Mouse (Mus musculus) hindbrain, embryonic 10.5 days (tissue): ENCODE data around the gene Mknk2. TPM values are rescaled to one million over a fixed set of nuclear protein-coding genes. Genes with fewer than 3 reads are reported as not detected.

ENCODE experiments used
- DNase-seq: peaks from one replicate; pipeline ENCODE4 v3.0.0-alpha.2; 2017; ENCODE audit warnings: low spot score
- H3K27ac ChIP-seq: fragments of 300-500 bp; sonication (generic); 2 replicates; pipeline ENCODE4 v1.5.1; 2016; ENCODE audit warnings: mild to moderate bottlenecking, moderate library complexity
- H3K27me3 ChIP-seq: fragments of 300-500 bp; sonication (generic); 2 replicates; pipeline ENCODE4 v1.6.1; 2016; ENCODE audit warnings: mild to moderate bottlenecking; ENCODE audit not compliant: poor library complexity, insufficient read depth, severe bottlenecking
- H3K36me3 ChIP-seq: fragments of 300-500 bp; sonication (generic); 2 replicates; pipeline ENCODE4 v1.6.1; 2016; ENCODE audit warnings: mild to moderate bottlenecking, moderate library complexity
- H3K4me1 ChIP-seq: fragments of 300-500 bp; sonication (generic); replicated peaks from 2 replicates; pipeline ENCODE4 v1.6.1; 2016; ENCODE audit warnings: mild to moderate bottlenecking
- H3K4me3 ChIP-seq: fragments of 300-500 bp; sonication (generic); 2 replicates; pipeline ENCODE4 v1.5.1; 2016; ENCODE audit warnings: mild to moderate bottlenecking, moderate library complexity
- H3K9me3 ChIP-seq: fragments of 300-500 bp; sonication (generic); 2 replicates; pipeline ENCODE4 v1.6.1; 2016; ENCODE audit warnings: mild to moderate bottlenecking, moderate library complexity
- WGBS: fragments of 180-500 bp; shearing (Covaris S2); methylation state at CpG from one replicate; pipeline ENCODE4 v1.1.7; 2016; 5-methylcytosine and 5-hydroxymethylcytosine counted together
- polyA plus RNA-seq: library from polyadenylated mRNA; unstranded; fragments of >200 nt; fragmentation: Nextera tagmentation; extraction: Ambion mirVana; gene quantifications from 2 replicates; pipeline ENCODE4 v1.2.1, GENCODE M21; 2016

The Mknk2 gene
- polyA plus RNA-seq, 1 experiment from 2014 or later: 93.2 TPM

- WGBS: 88% methylated on average over 9 of the region's 9 CpGs
- peaks cover 55% of the 10 kb centered on the region for H3K4me1 ChIP-seq
- no peaks in the 10 kb centered on the region for H3K27me3 ChIP-seq
- H3K27ac ChIP-seq: peak overlapping the region; percentile 35
- H3K4me3 ChIP-seq: no peak overlapping the region
- H3K9me3 ChIP-seq: no peaks in the 10 kb centered on the region
- DNase-seq: no peak
- peaks cover 41% of the 10 kb centered on the region for H3K36me3 ChIP-seq
Observed at GRCm38 (mm10) chr10:80697812-80698211, 19.9 kb upstream of the Mknk2 start.

GRCm38 (mm10) chr10:80697393-80697787 lies 19.5 kb upstream of the Mknk2 start:
- Histone ChIP-seq H3K4me1 (peaks cover 50% of the 10 kb centered on the region), H3K27me3 (no peaks in the 10 kb centered on the region), H3K27ac (no peak overlapping the region), H3K4me3 (no peak overlapping the region), H3K36me3 (peaks cover 43% of the 10 kb centered on the region), H3K9me3 (no peaks in the 10 kb centered on the region)
- WGBS: 93% methylated on average over 8 of the region's 8 CpGs
- no peak for DNase-seq

GRCm38 (mm10) chr10:80696502-80697392 lies 18.8 kb upstream of the Mknk2 start:
- peaks cover 48% of the 10 kb centered on the region for H3K4me1 ChIP-seq
- DNase-seq: no peak
- peaks cover 47% of the 10 kb centered on the region for H3K36me3 ChIP-seq
- H3K27me3 ChIP-seq: no peaks in the 10 kb centered on the region
- H3K9me3 ChIP-seq: no peaks in the 10 kb centered on the region
- WGBS: 80% methylated on average over 12 of the region's 12 CpGs
- no peak overlapping the region for H3K4me3 ChIP-seq
- peak overlapping the region; percentile 62 for H3K27ac ChIP-seq

GRCm38 (mm10) chr10:80695801-80696501 lies 18.0 kb upstream of the Mknk2 start:
- DNase-seq: no peak
- 77% methylated on average over 10 of the region's 10 CpGs for WGBS
- no peaks in the 10 kb centered on the region for H3K27me3 ChIP-seq
- H3K4me1 ChIP-seq: peaks cover 40% of the 10 kb centered on the region
- H3K9me3 ChIP-seq: no peaks in the 10 kb centered on the region
- peak overlapping the region; percentile 16; the same call in 1 of the 2 replicates for H3K27ac ChIP-seq
- peaks cover 55% of the 10 kb centered on the region for H3K36me3 ChIP-seq
- no peak overlapping the region for H3K4me3 ChIP-seq

GRCm38 (mm10) chr10:80695186-80695585 lies 17.3 kb upstream of the Mknk2 start:
- 90% methylated on average over 2 of the region's 2 CpGs for WGBS
- no peak for DNase-seq

DNA sequence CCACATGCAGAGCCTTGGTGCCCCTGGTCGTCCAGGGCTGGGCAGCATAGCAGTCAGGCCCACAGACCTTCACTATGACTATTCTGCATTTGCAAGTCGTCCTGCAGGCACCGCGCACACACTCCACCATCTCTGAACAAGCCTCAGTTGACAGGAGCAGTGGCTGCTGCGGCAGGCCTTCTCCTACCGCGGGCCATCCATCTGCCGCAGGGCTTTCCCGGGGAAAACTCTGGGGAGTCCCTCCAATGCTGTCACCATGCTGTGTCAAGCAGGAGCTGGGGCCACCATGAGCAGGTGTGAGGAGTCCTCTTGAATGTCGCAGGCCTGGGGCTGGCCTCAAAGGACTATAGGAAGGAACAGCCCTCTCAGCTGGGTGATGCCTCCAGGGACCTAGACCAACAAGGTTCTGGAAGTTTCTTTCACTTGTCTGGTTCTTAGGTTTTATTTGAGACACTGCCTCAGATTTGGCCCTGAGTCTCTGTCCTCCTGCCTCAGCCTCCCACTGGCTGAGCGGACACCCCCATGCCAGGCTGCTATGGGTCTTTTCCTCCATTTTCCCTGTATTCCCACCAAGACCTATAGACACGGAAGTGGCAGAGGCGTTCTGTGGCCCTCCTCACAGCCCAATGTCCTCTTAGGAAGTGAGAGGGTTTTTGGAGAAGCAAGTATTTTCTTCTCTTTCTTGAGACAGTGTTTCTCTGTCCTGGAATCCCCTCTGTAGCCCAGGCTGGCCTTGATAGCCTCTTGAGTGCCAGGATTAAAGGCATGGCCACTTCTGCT lies 16.4 kb upstream of the Mknk2 start:
- Histone ChIP-seq H3K9me3 (no peaks in the 10 kb centered on the region), H3K27me3 (no peaks in the 10 kb centered on the region), H3K4me3 (no peak overlapping the region), H3K27ac (peak overlapping the region; percentile 64; the same call in 1 of the 2 replicates), H3K36me3 (peaks cover 71% of the 10 kb centered on the region), H3K4me1 (peaks cover 27% of the 10 kb centered on the region; the same call in 1 of the 2 replicates)
- no peak for DNase-seq
- WGBS: 87% methylated on average over 13 of the region's 13 CpGs

More at GRCm38 (mm10) chr10:80695186-80695585, 17.3 kb upstream of the Mknk2 start:
- H3K36me3 ChIP-seq: peaks cover 62% of the 10 kb centered on the region
- H3K4me3 ChIP-seq: no peak overlapping the region
- H3K9me3 ChIP-seq: no peaks in the 10 kb centered on the region
- no peaks in the 10 kb centered on the region for H3K27me3 ChIP-seq
- H3K27ac ChIP-seq: peak overlapping the region; percentile 64; the same call in 1 of the 2 replicates
- H3K4me1 ChIP-seq: peaks cover 32% of the 10 kb centered on the region

GRCm38 (mm10) chr10:80693401-80694045 lies 15.6 kb upstream of the Mknk2 start:
- Histone ChIP-seq H3K9me3 (no peaks in the 10 kb centered on the region), H3K27ac (no peak overlapping the region), H3K4me1 (peaks cover 23% of the 10 kb centered on the region; the same call in 1 of the 2 replicates), H3K4me3 (no peak overlapping the region; the same call in 1 of the 2 replicates), H3K36me3 (peaks cover 78% of the 10 kb centered on the region), H3K27me3 (no peaks in the 10 kb centered on the region)
- DNase-seq: no peak
- WGBS: 93% methylated on average over 12 of the region's 12 CpGs

GRCm38 (mm10) chr10:80692249-80693165 lies 14.6 kb upstream of the Mknk2 start:
- H3K4me3 ChIP-seq: no peak overlapping the region
- DNase-seq: no peak
- no peaks in the 10 kb centered on the region for H3K9me3 ChIP-seq
- H3K27ac ChIP-seq: no peak overlapping the region
- 84% methylated on average over 14 of the region's 14 CpGs for WGBS
- peaks cover 16% of the 10 kb centered on the region; the same call in 1 of the 2 replicates for H3K4me1 ChIP-seq
- H3K36me3 ChIP-seq: peaks cover 78% of the 10 kb centered on the region
- no peaks in the 10 kb centered on the region for H3K27me3 ChIP-seq

DNA sequence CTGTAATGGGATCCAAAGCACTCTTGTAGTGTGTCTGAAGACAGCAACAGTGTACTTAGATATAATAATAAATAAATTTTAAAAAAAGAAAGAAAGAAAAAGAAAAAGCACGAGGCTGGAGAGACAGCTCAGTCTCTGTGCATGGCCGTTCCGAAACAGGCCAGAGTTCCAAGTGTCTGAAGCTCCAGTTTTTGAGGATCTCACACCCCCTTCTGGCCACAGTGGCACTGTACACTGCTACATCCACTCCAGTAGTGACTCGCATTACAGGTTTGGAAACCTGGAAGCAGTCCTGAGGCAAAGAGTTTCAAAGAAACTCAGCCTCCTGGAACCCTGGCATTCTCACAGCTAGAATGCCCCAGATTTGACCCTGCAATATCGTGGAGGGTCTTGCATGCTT lies 9.9 kb upstream of the Mknk2 start:
- Histone ChIP-seq H3K4me1 (no peaks in the 10 kb centered on the region), H3K27ac (no peak overlapping the region), H3K4me3 (no peak overlapping the region), H3K36me3 (peaks cover 90% of the 10 kb centered on the region), H3K27me3 (no peaks in the 10 kb centered on the region), H3K9me3 (no peaks in the 10 kb centered on the region)
- peak; percentile 51 for DNase-seq
- WGBS: 56% methylated on average over 5 of the region's 5 CpGs

DNA sequence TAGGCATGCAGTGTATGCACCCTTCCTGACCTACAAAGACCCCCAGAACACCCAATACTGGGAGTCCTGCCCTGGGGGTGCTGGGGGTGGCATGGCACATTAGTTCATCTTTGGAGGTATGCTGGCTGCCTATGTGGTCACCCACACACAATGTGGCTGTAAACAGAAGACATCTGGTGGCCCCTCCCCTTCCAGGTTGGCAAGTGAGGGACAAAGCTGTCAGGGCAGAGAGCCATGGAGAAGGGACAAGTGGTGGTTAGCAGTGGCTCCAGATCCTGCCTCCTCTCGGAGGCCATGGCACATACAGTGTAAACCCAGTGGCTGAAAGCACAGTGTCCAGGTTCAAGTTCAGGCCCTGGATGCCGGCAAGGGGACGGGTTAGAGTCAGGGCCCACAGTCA lies 8.7 kb upstream of the Mknk2 start:
- DNase-seq: no peak
- H3K27ac ChIP-seq: no peak overlapping the region
- no peaks in the 10 kb centered on the region for H3K27me3 ChIP-seq
- no peaks in the 10 kb centered on the region for H3K9me3 ChIP-seq
- H3K36me3 ChIP-seq: peaks cover 82% of the 10 kb centered on the region
- no peaks in the 10 kb centered on the region for H3K4me1 ChIP-seq
- no peak overlapping the region for H3K4me3 ChIP-seq
- 95% methylated on average over 3 of the region's 3 CpGs for WGBS

DNA sequence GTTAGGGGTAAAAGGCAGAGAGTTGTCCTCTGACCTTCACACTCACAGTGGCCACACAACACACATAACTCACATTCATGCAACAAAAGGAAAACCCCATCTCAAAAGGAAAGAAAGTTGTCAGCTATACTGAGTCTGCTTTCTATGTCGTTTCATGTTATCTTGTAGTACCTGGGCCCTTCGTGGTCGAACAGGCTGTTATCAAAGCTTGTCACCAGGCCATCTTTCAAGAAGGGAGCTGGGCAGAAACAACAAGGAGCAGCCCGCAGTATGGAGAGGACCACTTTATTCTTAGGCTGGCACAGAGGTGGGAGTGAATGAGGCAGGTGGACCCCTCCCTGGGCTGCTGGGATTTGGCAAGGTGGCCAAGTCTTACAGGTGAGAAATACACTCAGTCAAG lies 7.1 kb upstream of the Mknk2 start:
- H3K27ac ChIP-seq: no peak overlapping the region
- peaks cover 66% of the 10 kb centered on the region for H3K36me3 ChIP-seq
- 82% methylated on average over 4 of the region's 4 CpGs for WGBS
- H3K9me3 ChIP-seq: no peaks in the 10 kb centered on the region
- no peak for DNase-seq
- H3K4me3 ChIP-seq: no peak overlapping the region
- H3K27me3 ChIP-seq: no peaks in the 10 kb centered on the region
- peaks cover 4% of the 10 kb centered on the region for H3K4me1 ChIP-seq
